Mouse (Mus musculus) adrenal gland, postnatal 0 days (tissue): Measurements from ENCODE around the gene Slc22a26. TPM values are rescaled to one million over a fixed set of nuclear protein-coding genes. Genes with fewer than 3 reads are reported as not detected.

Experiments used
- polyA plus RNA-seq: library from polyadenylated mRNA; unstranded; fragments of >200 nt; fragmentation: Nextera tagmentation; extraction: Ambion mirVana; gene quantifications from 2 replicates; pipeline ENCODE4 v1.2.1, GENCODE M21; 2015

The Slc22a26 gene
- not detected in 2 replicates for polyA plus RNA-seq

DNA sequence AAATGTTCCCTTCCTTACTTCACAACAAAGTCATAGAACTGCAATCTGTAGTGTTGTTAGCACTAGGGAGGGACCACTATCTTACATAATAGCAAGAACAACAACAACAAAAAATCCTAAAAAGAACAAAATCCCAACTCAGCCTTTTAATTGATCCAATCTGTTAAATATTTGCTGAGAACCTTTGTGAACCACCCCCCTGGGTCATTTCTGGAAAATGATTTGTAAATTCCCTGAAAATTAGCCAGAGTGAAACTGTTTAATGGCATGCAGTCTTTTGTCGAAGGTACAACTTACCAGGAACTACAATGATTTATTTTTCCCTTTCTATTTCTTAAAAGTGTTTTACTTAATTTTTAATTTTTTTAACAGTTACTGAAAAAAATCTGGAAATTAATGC, at the start of gene Slc22a26:
Slc22a26 (minus strand) TSS at position 97 of the 400 bp plus-strand sequence.

Other genes starting within 250 kb of the Slc22a26 start
- gene Pla2g16, start 245.2 kb downstream of the Slc22a26 start, polyA plus RNA-seq, result 20.6 and 27.0 TPM in 2 replicates
- gene Lgals12, start 195.5 kb downstream of the Slc22a26 start, polyA plus RNA-seq, result 0.46 TPM in 1 of 2 replicates, not detected in the other
- not detected in 2 replicates for gene Hrasls5, start 190.1 kb downstream of the Slc22a26 start, polyA plus RNA-seq
- 0.12 and 0.36 TPM in 2 replicates for gene Slc22a19, start 91.4 kb downstream of the Slc22a26 start, polyA plus RNA-seq
- not detected in 2 replicates for gene Slc22a27, start 163.4 kb upstream of the Slc22a26 start, polyA plus RNA-seq